Mouse (Mus musculus): ENCODE measurements around the gene Jmy.

- no peak for TF ChIP-seq GATA1 (IDR thresholded peaks at IDR 0.05; ENCODE audit: borderline replicate concordance, low read length)
- TF ChIP-seq FLI1 (IDR thresholded peaks at IDR 0.05; ENCODE audit: low read length): no peak
These were observed 84.6 kb downstream of the Jmy start for GRCm38 (mm10) chr13:93415055-93415454.

Measured in megakaryocyte, embryonic 14.5 days (primary cell).